Mouse (Mus musculus) small intestine, adult 2 months (tissue): ENCODE measurements around the gene Ak1. TPM values are rescaled to one million over a fixed set of nuclear protein-coding genes. Genes with fewer than 3 reads are reported as not detected.
A peak's percentile ranks its signal among the peaks of the same experiment; 100 is the strongest.

Experiments used
- H3K27ac ChIP-seq: fragments of 200-500 bp; 2 replicates; pipeline ENCODE4 v1.5.1; 2012; ENCODE audit warnings: low read depth, low read length, control low read depth, inconsistent platforms; ENCODE audit not compliant: insufficient read depth
- H3K27me3 ChIP-seq: fragments of 200-500 bp; 2 replicates; pipeline ENCODE4 v1.6.1; 2012; ENCODE audit warnings: mild to moderate bottlenecking, moderate library complexity, low read length, inconsistent platforms; ENCODE audit not compliant: control insufficient read depth, insufficient read depth
- H3K36me3 ChIP-seq: fragments of 200-500 bp; 2 replicates; pipeline ENCODE4 v1.6.1; 2012; ENCODE audit warnings: mild to moderate bottlenecking, low read length, control low read depth, inconsistent platforms; ENCODE audit not compliant: control insufficient read depth, insufficient read depth
- H3K4me1 ChIP-seq: fragments of 200-500 bp; 2 replicates; pipeline ENCODE4 v1.6.1; 2012; ENCODE audit warnings: low read length, inconsistent platforms, mixed read lengths; ENCODE audit not compliant: control insufficient read depth, insufficient read depth, insufficient read length
- H3K4me3 ChIP-seq: fragments of 200-500 bp; 2 replicates; pipeline ENCODE4 v1.5.1; 2012; ENCODE audit warnings: low read depth, mild to moderate bottlenecking, control low read depth, inconsistent platforms, low read length, moderate library complexity
- CTCF ChIP-seq: fragments of 200-500 bp; IDR thresholded peaks from 2 replicates; pipeline ENCODE4 v1.5.1; 2012; ENCODE audit warnings: low read depth, mild to moderate bottlenecking, control low read depth, inconsistent platforms, low read length, moderate library complexity, mixed read lengths; ENCODE audit not compliant: insufficient replicate concordance, insufficient read length; ENCODE audit errors: extremely low read depth
- POLR2A ChIP-seq: fragments of 200-500 bp; IDR thresholded peaks from 2 replicates; pipeline ENCODE4 v1.6.1; 2012; ENCODE audit warnings: low read depth, mild to moderate bottlenecking, control low read depth, inconsistent platforms, low read length, moderate library complexity
- WGBS: fragments of 180-500 bp; shearing (Covaris S2); methylation state at CpG from one replicate; pipeline ENCODE4 v1.1.7; 2018; 5-methylcytosine and 5-hydroxymethylcytosine counted together
- polyA plus RNA-seq: library from polyadenylated mRNA; depleted of rRNA; stranded (reverse); fragments of >200 nt; gene quantifications from 2 replicates; pipeline ENCODE4 v1.2.3, GENCODE M21; 2012

The Ak1 gene
- polyA plus RNA-seq, 1 experiment = 3.4 TPM

- 72% methylated on average over 3 of the region's 3 CpGs for WGBS
- no peak for TF ChIP-seq POLR2A
- no peak for TF ChIP-seq CTCF
- Histone ChIP-seq H3K27me3 (no peaks in the 10 kb centered on the region), H3K36me3 (no peaks in the 10 kb centered on the region), H3K27ac (no peak overlapping the region), H3K4me3 (no peak overlapping the region), H3K4me1 (peaks cover 14% of the 10 kb centered on the region)
Measured at GRCm38 (mm10) chr2:32669876-32670275, 48.3 kb downstream of the Ak1 start.

- H3K27ac ChIP-seq = no peak overlapping the region
- TF ChIP-seq CTCF (no peak), POLR2A (no peak)
- WGBS = 84% methylated on average over 9 of the region's 9 CpGs
- no peaks in the 10 kb centered on the region for H3K36me3 ChIP-seq
- H3K4me1 ChIP-seq = peaks cover 14% of the 10 kb centered on the region
- no peak overlapping the region for H3K4me3 ChIP-seq
- no peaks in the 10 kb centered on the region for H3K27me3 ChIP-seq
Measured at GRCm38 (mm10) chr2:32671147-32671546, 49.6 kb downstream of the Ak1 start.

- WGBS = 85% methylated on average over 9 of the region's 9 CpGs
- H3K27me3 ChIP-seq = no peaks in the 10 kb centered on the region
- H3K36me3 ChIP-seq = no peaks in the 10 kb centered on the region
- TF ChIP-seq CTCF (no peak), POLR2A (no peak)
- no peak overlapping the region for H3K27ac ChIP-seq
- peaks cover 14% of the 10 kb centered on the region for H3K4me1 ChIP-seq
- no peak overlapping the region for H3K4me3 ChIP-seq
Measured at GRCm38 (mm10) chr2:32671907-32672595, 50.5 kb downstream of the Ak1 start.

DNA sequence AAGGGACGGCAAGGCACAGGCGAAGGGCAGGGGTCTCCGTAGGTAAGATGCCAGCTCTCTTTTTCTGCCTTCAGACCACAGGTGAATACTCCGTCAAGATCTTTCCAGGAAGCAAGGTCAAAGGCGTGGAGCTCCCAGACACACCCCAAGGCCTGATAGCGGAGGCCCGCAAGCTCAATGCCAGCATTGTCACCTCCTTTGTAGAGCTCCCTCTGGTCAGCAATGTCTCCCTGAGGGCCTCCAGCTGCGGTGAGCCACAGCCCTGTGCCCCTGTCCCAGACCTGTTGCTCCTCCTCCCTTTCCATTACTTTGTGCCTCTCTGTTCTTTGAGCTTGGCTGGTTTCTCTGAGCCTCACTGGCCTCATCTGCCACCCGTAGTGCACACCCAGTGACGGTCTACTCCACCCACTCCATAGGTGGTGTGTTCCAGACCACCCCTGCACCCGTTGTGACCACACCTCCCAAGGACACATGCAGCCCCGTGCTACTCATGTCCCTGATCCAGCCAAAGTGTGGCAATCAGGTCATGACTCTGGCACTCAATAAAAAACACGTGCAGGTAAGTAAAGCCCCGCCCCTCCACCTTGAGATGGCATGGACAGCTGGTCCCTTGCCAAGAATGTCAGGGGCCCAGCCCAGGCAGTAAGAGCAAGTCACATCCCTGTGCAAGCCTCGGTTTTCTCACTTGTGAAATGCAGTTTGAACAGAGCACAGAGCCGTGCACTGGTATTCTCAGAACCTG lies 51.8 kb downstream of the Ak1 start:
- TF ChIP-seq CTCF = no peak
- TF ChIP-seq POLR2A = no peak
- peaks cover 14% of the 10 kb centered on the region for H3K4me1 ChIP-seq
- H3K4me3 ChIP-seq = peak overlapping the region; percentile 16
- H3K27ac ChIP-seq = peak overlapping the region; percentile 67
- no peaks in the 10 kb centered on the region for H3K27me3 ChIP-seq
- no peaks in the 10 kb centered on the region for H3K36me3 ChIP-seq
- 21% methylated on average over 16 of the region's 16 CpGs for WGBS

- 95% methylated on average over 3 of the region's 3 CpGs for WGBS
- H3K4me1 ChIP-seq = peaks cover 14% of the 10 kb centered on the region
- H3K27ac ChIP-seq = no peak overlapping the region
- H3K4me3 ChIP-seq = no peak overlapping the region
- TF ChIP-seq POLR2A (no peak), CTCF (no peak)
- no peaks in the 10 kb centered on the region for H3K36me3 ChIP-seq
- H3K27me3 ChIP-seq = no peaks in the 10 kb centered on the region
Measured at GRCm38 (mm10) chr2:32676821-32677220, 55.3 kb downstream of the Ak1 start.

DNA sequence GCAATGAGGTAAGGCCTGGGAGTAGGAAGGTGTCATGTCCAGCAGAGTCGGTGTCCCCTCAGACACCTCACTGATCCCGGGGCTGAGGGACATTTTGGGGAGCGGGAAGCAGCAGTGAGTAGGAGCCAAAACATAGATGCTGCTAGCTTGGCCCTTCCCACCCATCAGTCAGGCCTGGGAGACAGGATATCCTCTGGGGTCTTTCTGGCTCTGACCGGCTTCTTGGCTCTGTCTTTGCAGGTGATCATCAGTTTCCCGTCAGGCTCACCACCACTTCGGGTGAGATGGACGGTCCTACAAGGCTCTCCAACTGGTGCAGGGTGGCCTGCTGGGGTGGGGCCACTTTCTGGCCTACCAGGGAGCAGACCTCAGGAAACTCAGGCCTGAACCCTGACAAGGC lies 56.1 kb downstream of the Ak1 start:
- no peaks in the 10 kb centered on the region for H3K36me3 ChIP-seq
- no peak overlapping the region for H3K4me3 ChIP-seq
- TF ChIP-seq POLR2A (no peak), CTCF (no peak)
- no peaks in the 10 kb centered on the region for H3K27me3 ChIP-seq
- H3K27ac ChIP-seq = no peak overlapping the region
- H3K4me1 ChIP-seq = peaks cover 13% of the 10 kb centered on the region
- WGBS = 90% methylated on average over 7 of the region's 7 CpGs

- H3K36me3 ChIP-seq = peaks cover 10% of the 10 kb centered on the region; the same call in 1 of the 2 replicates
- TF ChIP-seq CTCF = no peak
- TF ChIP-seq POLR2A = no peak
- peak overlapping the region; percentile 30; the same call in 1 of the 2 replicates for H3K27ac ChIP-seq
- no peak overlapping the region for H3K4me3 ChIP-seq
- H3K4me1 ChIP-seq = no peaks in the 10 kb centered on the region; the same call in 1 of the 2 replicates
- 56% methylated on average over 7 of the region's 7 CpGs for WGBS
- H3K27me3 ChIP-seq = no peaks in the 10 kb centered on the region
Measured at GRCm38 (mm10) chr2:32680051-32680451, 58.5 kb downstream of the Ak1 start.
